Mouse (Mus musculus) ES-Bruce4 (cell line): ENCODE data around the gene Lsp1. TPM values are rescaled to one million over a fixed set of nuclear protein-coding genes. Genes with fewer than 3 reads are reported as not detected.

Experiments
- H3K27ac ChIP-seq: 2 replicates; pipeline ENCODE4 v1.5.1; 2012; ENCODE audit warnings: low read length, inconsistent platforms; ENCODE audit not compliant: insufficient read depth
- H3K27me3 ChIP-seq: 2 replicates; pipeline ENCODE4 v1.6.1; 2012; ENCODE audit warnings: mild to moderate bottlenecking, low read length, inconsistent platforms; ENCODE audit not compliant: control insufficient read depth, poor library complexity, insufficient read depth, severe bottlenecking
- H3K36me3 ChIP-seq: 2 replicates; pipeline ENCODE4 v1.6.1; 2012; ENCODE audit warnings: inconsistent platforms, mild to moderate bottlenecking, low read length, moderate library complexity; ENCODE audit not compliant: control insufficient read depth, poor library complexity, insufficient read depth, severe bottlenecking
- H3K4me1 ChIP-seq: one replicate; pipeline ENCODE4 v1.8.1; 2011; ENCODE audit warnings: low read length; ENCODE audit not compliant: control insufficient read depth, insufficient read depth
- H3K4me3 ChIP-seq: 2 replicates; pipeline ENCODE4 v1.5.1; 2011; ENCODE audit warnings: low read depth, mild to moderate bottlenecking, low read length
- H3K9ac ChIP-seq: 2 replicates; pipeline ENCODE4 v1.6.1; 2012; ENCODE audit warnings: low read depth, mild to moderate bottlenecking, inconsistent platforms; ENCODE audit not compliant: poor library complexity, severe bottlenecking
- H3K9me3 ChIP-seq: replicated peaks from 2 replicates; pipeline ENCODE4 v1.6.1; 2012; ENCODE audit warnings: mild to moderate bottlenecking, low read length, inconsistent platforms; ENCODE audit not compliant: control insufficient read depth, poor library complexity, insufficient read depth, severe bottlenecking
- CTCF ChIP-seq: IDR thresholded peaks from one replicate; pipeline ENCODE4 v1.8.1; 2011; ENCODE audit warnings: low read depth, low read length
- EP300 ChIP-seq: IDR thresholded peaks from 2 replicates; pipeline ENCODE4 v1.6.1; 2011; ENCODE audit warnings: low read depth, low read length; ENCODE audit not compliant: insufficient read depth
- POLR2A ChIP-seq: IDR thresholded peaks from one replicate; pipeline ENCODE4 v1.8.1; 2011; ENCODE audit warnings: low read length; ENCODE audit not compliant: insufficient read depth
- polyA plus RNA-seq: library from polyadenylated mRNA; stranded (reverse); fragments of >200 nt; gene quantifications from 2 replicates; pipeline ENCODE4 v1.2.4, GENCODE M21; 2011; ENCODE audit warnings: low read depth; ENCODE audit not compliant: missing spikeins, insufficient read depth, insufficient read length

Gene Lsp1
- polyA plus RNA-seq, 1 experiment, result 6.0 TPM

DNA sequence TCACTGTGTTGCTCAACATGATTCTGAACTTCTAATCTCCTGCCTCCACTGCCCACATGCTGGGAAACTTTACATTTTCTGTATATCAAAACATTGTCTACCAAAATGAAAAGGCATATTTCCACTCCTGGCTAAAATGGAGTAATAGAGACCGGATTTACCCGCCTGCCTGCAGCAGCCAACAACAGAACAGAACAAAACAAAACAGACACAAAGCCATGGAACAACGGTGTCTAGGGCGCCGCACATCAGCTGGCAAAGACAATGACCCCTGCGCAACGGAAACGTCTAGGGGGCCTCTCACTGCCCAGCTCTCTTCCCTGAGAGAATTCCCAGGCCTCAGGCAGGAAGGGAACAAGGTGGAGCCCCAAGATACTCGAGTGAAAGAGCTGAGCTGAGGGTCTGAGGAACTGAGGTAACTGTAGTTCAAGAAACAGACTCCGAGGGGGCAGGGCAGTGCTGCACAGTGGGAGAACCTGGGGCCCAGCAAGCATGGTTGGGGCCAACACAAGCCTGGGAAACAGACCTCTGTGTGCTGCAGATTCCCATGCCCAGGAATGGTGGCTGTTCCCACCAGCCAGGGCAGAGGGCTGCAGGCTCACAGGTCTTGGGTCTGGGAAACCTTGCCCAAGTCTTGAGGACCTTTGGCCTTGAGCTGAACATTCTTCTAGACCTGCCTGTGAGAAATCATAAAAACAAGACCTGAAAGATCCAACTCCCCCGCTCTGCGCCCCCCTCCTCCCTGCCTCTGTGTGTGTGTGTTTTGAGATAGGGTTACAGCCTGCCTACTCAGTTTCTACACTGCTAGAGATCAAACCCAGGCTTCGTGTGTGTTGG, 65.0 kb downstream of the Lsp1 start:
- Histone ChIP-seq H3K9me3 (no peaks in the 10 kb centered on the region), H3K27ac (no peak overlapping the region), H3K36me3 (no peaks in the 10 kb centered on the region), H3K27me3 (no peaks in the 10 kb centered on the region), H3K4me1 (no peaks in the 10 kb centered on the region), H3K9ac (no peak overlapping the region), H3K4me3 (no peak overlapping the region)
- no peak for TF ChIP-seq EP300
- no peak for TF ChIP-seq POLR2A
- TF ChIP-seq CTCF, result no peak

DNA sequence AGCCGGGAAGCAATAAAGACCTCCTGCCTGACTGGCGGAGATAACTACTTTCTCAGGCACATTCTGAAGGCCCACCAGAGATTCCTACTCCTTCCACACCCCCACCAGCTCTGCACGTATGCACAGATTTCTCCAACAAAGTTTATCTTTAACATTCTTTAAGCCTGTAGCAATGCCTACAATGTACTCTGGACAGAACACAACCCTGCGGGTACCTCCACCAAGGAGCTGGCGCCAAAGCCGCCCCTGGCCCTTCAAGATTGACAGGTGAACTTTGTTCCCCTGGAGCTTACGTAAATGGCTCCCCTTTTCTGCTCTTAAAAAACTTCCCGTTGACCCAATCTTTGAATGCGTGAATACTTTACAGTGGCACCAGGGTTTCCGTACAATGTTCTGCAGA, 68.7 kb downstream of the Lsp1 start:
- H3K9me3 ChIP-seq, result no peaks in the 10 kb centered on the region
- H3K27ac ChIP-seq, result no peak overlapping the region
- H3K9ac ChIP-seq, result no peak overlapping the region
- TF ChIP-seq EP300 (no peak), POLR2A (no peak), CTCF (no peak)
- H3K4me3 ChIP-seq, result no peak overlapping the region
- H3K4me1 ChIP-seq, result peaks cover 3% of the 10 kb centered on the region
- no peaks in the 10 kb centered on the region for H3K27me3 ChIP-seq
- no peaks in the 10 kb centered on the region for H3K36me3 ChIP-seq

DNA sequence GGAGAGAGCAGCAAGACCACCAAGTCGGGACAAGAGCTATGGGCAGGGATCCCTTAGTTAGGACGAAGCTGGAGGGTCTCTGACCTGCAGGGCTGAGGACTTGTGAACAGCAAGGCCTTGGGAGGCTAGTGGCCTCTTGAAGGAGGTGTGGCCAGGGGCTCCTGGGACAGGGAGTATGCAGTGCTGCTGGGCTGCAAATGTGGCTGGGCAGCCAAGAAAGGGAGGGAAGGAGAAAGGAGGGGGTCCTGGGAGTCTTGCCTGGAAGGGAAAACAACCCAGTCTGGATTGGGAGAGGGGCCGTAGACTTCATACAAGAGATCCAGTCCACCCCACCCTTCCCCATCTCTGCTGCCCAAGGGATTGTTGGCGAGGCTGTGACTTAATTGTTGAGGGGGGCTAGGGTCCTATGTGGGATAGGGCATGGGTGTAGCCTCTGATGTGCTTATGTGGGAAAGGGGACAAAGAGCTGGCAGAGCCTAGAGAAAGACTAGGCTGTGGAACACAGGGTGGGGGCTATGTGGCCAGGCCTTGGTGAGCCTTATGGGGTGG, 71.4 kb downstream of the Lsp1 start:
- no peaks in the 10 kb centered on the region for H3K9me3 ChIP-seq
- no peak overlapping the region for H3K4me3 ChIP-seq
- no peak for TF ChIP-seq CTCF
- TF ChIP-seq EP300, result no peak
- no peak for TF ChIP-seq POLR2A
- H3K9ac ChIP-seq, result no peak overlapping the region
- peaks cover 7% of the 10 kb centered on the region for H3K4me1 ChIP-seq
- no peaks in the 10 kb centered on the region for H3K27me3 ChIP-seq
- H3K27ac ChIP-seq, result no peak overlapping the region
- no peaks in the 10 kb centered on the region for H3K36me3 ChIP-seq

DNA sequence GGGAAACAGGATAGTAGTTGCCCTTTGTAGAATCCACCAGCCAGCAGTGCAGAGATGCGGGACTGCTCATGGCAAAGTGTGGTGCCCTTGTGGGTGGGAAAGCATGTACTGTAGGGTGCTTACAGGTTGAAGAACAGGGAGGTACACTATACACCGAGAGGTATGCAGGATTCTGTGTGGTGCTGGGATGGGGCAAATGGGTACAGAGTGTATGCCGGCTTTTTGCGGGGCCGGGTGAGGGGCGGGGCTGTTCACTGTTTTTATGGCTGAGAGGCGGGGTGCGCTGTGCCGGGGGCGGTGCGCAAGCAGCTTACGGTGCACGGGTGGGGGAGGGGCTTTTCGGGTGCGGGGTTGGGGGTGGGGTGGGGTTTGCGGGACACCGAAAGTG, 72.1 kb downstream of the Lsp1 start, which contains the start of gene Mrpl23:
Gene Mrpl23, plus strand, starts transcription at position 16 of the 388 bp plus-strand sequence.
- TF ChIP-seq EP300 (no peak), POLR2A (no peak), CTCF (no peak)
- Histone ChIP-seq H3K27ac (no peak within 1 kb of the TSS), H3K27me3 (no peaks in the 10 kb centered on the region), H3K36me3 (no peaks in the 10 kb centered on the region), H3K9me3 (no peaks in the 10 kb centered on the region), H3K4me1 (peaks cover 7% of the 10 kb centered on the region), H3K4me3 (peak within 1 kb of the TSS; percentile 77), H3K9ac (peak within 1 kb of the TSS; percentile 47)

DNA sequence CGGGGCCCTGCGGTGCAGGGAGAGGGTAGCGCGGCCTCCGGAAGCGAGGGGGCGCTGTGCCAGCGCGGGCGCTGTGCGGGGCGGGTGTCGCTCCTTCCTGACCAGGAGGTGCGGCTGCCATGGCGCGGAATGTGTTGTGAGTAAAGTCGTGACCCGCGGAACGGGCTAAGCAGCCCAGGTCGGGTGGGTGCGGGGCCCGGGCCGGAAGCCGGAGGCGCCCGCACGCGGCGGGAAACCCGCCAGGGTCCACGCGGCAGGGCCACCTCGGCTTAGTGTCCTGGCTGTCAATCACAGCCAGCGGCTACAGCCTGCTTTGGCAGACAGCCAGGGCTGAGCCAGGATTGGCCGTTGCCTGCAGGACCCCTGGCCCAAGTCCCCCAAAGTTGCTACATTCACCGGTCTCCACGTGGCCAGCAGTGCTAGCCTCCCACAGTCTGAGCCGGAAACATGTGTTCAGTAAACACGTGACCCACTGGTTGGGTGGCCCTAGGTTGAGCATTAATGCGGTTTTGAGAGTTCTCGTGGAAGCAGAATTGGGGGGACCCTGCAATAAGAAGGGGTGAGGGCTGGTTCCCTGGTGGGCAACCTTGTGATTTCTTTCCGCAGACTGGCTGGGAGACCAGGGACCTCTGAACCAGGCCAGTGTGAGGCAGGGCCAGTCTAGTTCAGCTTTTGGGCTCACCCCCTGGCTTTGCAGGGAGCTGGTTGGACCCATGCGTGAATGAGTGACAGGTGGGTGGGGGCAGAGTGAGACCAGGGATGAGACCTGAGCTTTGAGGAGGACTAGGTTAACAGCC, 72.6 kb downstream of the Lsp1 start:
- Histone ChIP-seq H3K9me3 (no peaks in the 10 kb centered on the region), H3K27me3 (no peaks in the 10 kb centered on the region), H3K36me3 (no peaks in the 10 kb centered on the region), H3K27ac (no peak overlapping the region), H3K9ac (peak overlapping the region; percentile 47), H3K4me3 (peak overlapping the region; percentile 77), H3K4me1 (peaks cover 7% of the 10 kb centered on the region)
- TF ChIP-seq EP300 (0 out of 2 replicates have a peak, but pooled peaks have one; percentile 20), CTCF (peak; percentile 61), POLR2A (no peak)

DNA sequence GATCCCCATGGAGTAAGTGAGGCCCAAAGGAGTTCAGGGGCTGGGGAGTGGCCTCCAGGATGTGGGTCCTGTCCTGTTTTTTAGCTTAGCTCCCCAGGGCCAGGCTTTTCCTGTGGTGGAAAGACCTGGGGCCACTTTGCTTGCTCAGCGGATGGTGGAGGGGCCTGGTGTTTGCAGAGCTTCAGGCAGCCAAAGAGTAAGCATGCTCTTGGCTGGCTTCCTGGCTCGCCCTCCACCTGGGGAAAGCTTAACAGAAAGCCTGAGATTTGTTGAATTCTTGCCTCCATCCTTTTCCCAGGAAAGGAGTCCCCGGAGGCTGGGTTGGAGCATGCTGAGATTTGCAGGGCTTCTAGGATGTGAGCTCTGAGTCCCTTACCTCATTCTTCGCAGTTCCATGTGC, 74.5 kb downstream of the Lsp1 start:
- Histone ChIP-seq H3K4me3 (no peak overlapping the region), H3K27me3 (no peaks in the 10 kb centered on the region), H3K36me3 (no peaks in the 10 kb centered on the region), H3K9me3 (no peaks in the 10 kb centered on the region), H3K9ac (no peak overlapping the region), H3K27ac (no peak overlapping the region), H3K4me1 (peaks cover 7% of the 10 kb centered on the region)
- no peak for TF ChIP-seq POLR2A
- no peak for TF ChIP-seq CTCF
- no peak for TF ChIP-seq EP300
